Mouse (Mus musculus): ENCODE measurements around the gene Gnai2. TPM values are rescaled to one million over a fixed set of nuclear protein-coding genes. Genes with fewer than 3 reads are reported as not detected.

Gene Gnai2
- polyA plus RNA-seq, 1 experiment from 2014 or later = 146 TPM

GRCm38 (mm10) chr9:107668011-107668410 is 32.8 kb upstream of the Gnai2 start:
- Histone ChIP-seq H3K27ac (ENCODE audit: low read depth) (peak overlapping the region; percentile 93), H3K4me1 (ENCODE audit: insufficient read depth) (peaks cover 4% of the 10 kb centered on the region; the same call in 1 of the 2 replicates), H3K4me2 (ENCODE audit: low read depth, low read length) (peak overlapping the region; percentile 66), H3K36me3 (replicated peaks; ENCODE audit: insufficient read depth, low read length) (no peaks in the 10 kb centered on the region), H3K27me3 (ENCODE audit: insufficient read depth, low read length) (peaks cover 38% of the 10 kb centered on the region), H3K4me3 (ENCODE audit: low read depth, low read length) (peak overlapping the region; percentile 60), H3K9me3 (ENCODE audit: low read length) (no peaks in the 10 kb centered on the region), H3K9ac (replicated peaks) (peak overlapping the region; percentile 82)
- DNase-seq (no peak), ATAC-seq (no peak; the same call in 1 of the 2 replicates)
- 42% methylated on average over 8 of the region's 8 CpGs for WGBS (ENCODE audit: insufficient replicate concordance)
- TF ChIP-seq CTCF (IDR thresholded peaks at IDR 0.05; ENCODE audit: low read depth) (no peak), EP300 (IDR thresholded peaks at IDR 0.05; ENCODE audit: low read depth) (no peak)

GRCm38 (mm10) chr9:107667219-107667618 is 32.1 kb upstream of the Gnai2 start:
- ATAC-seq = peak; percentile 83
- peak overlapping the region; percentile 66 for H3K4me2 ChIP-seq (ENCODE audit: low read depth, low read length)
- H3K27me3 ChIP-seq (ENCODE audit: insufficient read depth, low read length) = peaks cover 38% of the 10 kb centered on the region
- peak overlapping the region; percentile 60 for H3K4me3 ChIP-seq (ENCODE audit: low read depth, low read length)
- H3K9ac ChIP-seq (replicated peaks) = peak overlapping the region; percentile 82
- 0 out of 2 replicates have a peak, but pooled peaks have one; percentile 19 for TF ChIP-seq EP300 (IDR thresholded peaks at IDR 0.05; ENCODE audit: low read depth)
- no peak for TF ChIP-seq CTCF (IDR thresholded peaks at IDR 0.05; ENCODE audit: low read depth)
- WGBS (ENCODE audit: insufficient replicate concordance) = under 1% methylated on average over 23 of the region's 24 CpGs
- H3K27ac ChIP-seq (ENCODE audit: low read depth) = peak overlapping the region; percentile 93
- H3K4me1 ChIP-seq (ENCODE audit: insufficient read depth) = peaks cover 7% of the 10 kb centered on the region
- DNase-seq = peak; percentile 82
- H3K36me3 ChIP-seq (replicated peaks; ENCODE audit: insufficient read depth, low read length) = no peaks in the 10 kb centered on the region
- H3K9me3 ChIP-seq (ENCODE audit: low read length) = no peaks in the 10 kb centered on the region

- H3K4me1 ChIP-seq (ENCODE audit: insufficient read depth) = peaks cover 7% of the 10 kb centered on the region
- H3K27me3 ChIP-seq (ENCODE audit: insufficient read depth, low read length) = peaks cover 38% of the 10 kb centered on the region
- DNase-seq (no peak), ATAC-seq (peak; percentile 1; the same call in 1 of the 2 replicates)
- H3K9ac ChIP-seq (replicated peaks) = peak overlapping the region; percentile 82
- peak overlapping the region; percentile 93 for H3K27ac ChIP-seq (ENCODE audit: low read depth)
- TF ChIP-seq EP300 (IDR thresholded peaks at IDR 0.05; ENCODE audit: low read depth) = no peak
- no peak for TF ChIP-seq CTCF (IDR thresholded peaks at IDR 0.05; ENCODE audit: low read depth)
- H3K4me2 ChIP-seq (ENCODE audit: low read depth, low read length) = peak overlapping the region; percentile 66
- H3K9me3 ChIP-seq (ENCODE audit: low read length) = no peaks in the 10 kb centered on the region
- 2% methylated on average over 30 of the region's 30 CpGs for WGBS (ENCODE audit: insufficient replicate concordance)
- no peaks in the 10 kb centered on the region for H3K36me3 ChIP-seq (replicated peaks; ENCODE audit: insufficient read depth, low read length)
- H3K4me3 ChIP-seq (ENCODE audit: low read depth, low read length) = peak overlapping the region; percentile 60
Observed at GRCm38 (mm10) chr9:107666751-107667205, 31.6 kb upstream of the Gnai2 start.

GRCm38 (mm10) chr9:107665308-107665707 is 30.1 kb upstream of the Gnai2 start:
- no peak for TF ChIP-seq EP300 (IDR thresholded peaks at IDR 0.05; ENCODE audit: low read depth)
- no peak for TF ChIP-seq CTCF (IDR thresholded peaks at IDR 0.05; ENCODE audit: low read depth)
- H3K27me3 ChIP-seq (ENCODE audit: insufficient read depth, low read length) = peaks cover 38% of the 10 kb centered on the region
- H3K4me2 ChIP-seq (ENCODE audit: low read depth, low read length) = peak overlapping the region; percentile 66
- H3K36me3 ChIP-seq (replicated peaks; ENCODE audit: insufficient read depth, low read length) = no peaks in the 10 kb centered on the region
- peaks cover 7% of the 10 kb centered on the region for H3K4me1 ChIP-seq (ENCODE audit: insufficient read depth)
- peak overlapping the region; percentile 82 for H3K9ac ChIP-seq (replicated peaks)
- no peak for DNase-seq
- H3K4me3 ChIP-seq (ENCODE audit: low read depth, low read length) = peak overlapping the region; percentile 60
- 56% methylated on average over 7 of the region's 7 CpGs for whole genome bisulfite sequencing (ENCODE audit: insufficient replicate concordance)
- no peaks in the 10 kb centered on the region for H3K9me3 ChIP-seq (ENCODE audit: low read length)
- ATAC-seq = no peak
- H3K27ac ChIP-seq (ENCODE audit: low read depth) = 0 out of 2 replicates have a peak overlapping the region, but pooled peaks have one; percentile 93

GRCm38 (mm10) chr9:107663525-107663924 is 28.4 kb upstream of the Gnai2 start:
- H3K27me3 ChIP-seq (ENCODE audit: insufficient read depth, low read length) = peaks cover 31% of the 10 kb centered on the region
- H3K9ac ChIP-seq (replicated peaks) = peak overlapping the region; percentile 35

GRCm38 (mm10) chr9:107662342-107662741 is 27.2 kb upstream of the Gnai2 start:
- Histone ChIP-seq H3K9ac (replicated peaks) (no peak overlapping the region; the same call in 1 of the 2 replicates), H3K27ac (ENCODE audit: low read depth) (no peak overlapping the region), H3K4me1 (ENCODE audit: insufficient read depth) (peaks cover 5% of the 10 kb centered on the region), H3K36me3 (replicated peaks; ENCODE audit: insufficient read depth, low read length) (0 out of 2 replicates have a peak, but pooled peaks cover 3% of the 10 kb centered on the region), H3K9me3 (ENCODE audit: low read length) (no peaks in the 10 kb centered on the region), H3K27me3 (ENCODE audit: insufficient read depth, low read length) (peaks cover 19% of the 10 kb centered on the region), H3K4me2 (ENCODE audit: low read depth, low read length) (peak overlapping the region; percentile 61; the same call in 1 of the 2 replicates), H3K4me3 (ENCODE audit: low read depth, low read length) (no peak overlapping the region)
- TF ChIP-seq CTCF (IDR thresholded peaks at IDR 0.05; ENCODE audit: low read depth) (no peak), EP300 (IDR thresholded peaks at IDR 0.05; ENCODE audit: low read depth) (no peak)
- no peak for ATAC-seq
- no peak for DNase-seq
- 74% methylated on average over 8 of the region's 8 CpGs for WGBS (ENCODE audit: insufficient replicate concordance)

More at GRCm38 (mm10) chr9:107663525-107663924, 28.4 kb upstream of the Gnai2 start:
- 73% methylated on average over 9 of the region's 9 CpGs for whole genome bisulfite sequencing (ENCODE audit: insufficient replicate concordance)
- TF ChIP-seq EP300 (IDR thresholded peaks at IDR 0.05; ENCODE audit: low read depth) (no peak), CTCF (IDR thresholded peaks at IDR 0.05; ENCODE audit: low read depth) (no peak)
- no peak for ATAC-seq
- Histone ChIP-seq H3K27ac (ENCODE audit: low read depth) (no peak overlapping the region), H3K4me2 (ENCODE audit: low read depth, low read length) (peak overlapping the region; percentile 61), H3K4me3 (ENCODE audit: low read depth, low read length) (peak overlapping the region; percentile 34; the same call in 1 of the 2 replicates), H3K9me3 (ENCODE audit: low read length) (no peaks in the 10 kb centered on the region), H3K36me3 (replicated peaks; ENCODE audit: insufficient read depth, low read length) (no peaks in the 10 kb centered on the region), H3K4me1 (ENCODE audit: insufficient read depth) (peaks cover 7% of the 10 kb centered on the region)
- no peak for DNase-seq
